Mouse (Mus musculus): ENCODE results near the gene Chka. TPM values are rescaled to one million over a fixed set of nuclear protein-coding genes. Genes with fewer than 3 reads are reported as not detected.

Gene Chka
- polyA plus RNA-seq, 1 experiment from 2014 or later, result 37.5 TPM

- Histone ChIP-seq H3K9me3 (ENCODE audit: control insufficient read depth, low read length) (no peaks in the 10 kb centered on the region), H3K27ac (ENCODE audit: low read depth, low read length) (no peak overlapping the region), H3K4me3 (ENCODE audit: low read depth, low read length) (no peak overlapping the region), H3K4me1 (replicated peaks; ENCODE audit: control insufficient read depth, insufficient read depth, low read length) (peaks cover 4% of the 10 kb centered on the region; the same call in 1 of the 2 replicates), H3K27me3 (replicated peaks; ENCODE audit: control insufficient read depth, insufficient read depth, low read length) (no peaks in the 10 kb centered on the region), H3K36me3 (ENCODE audit: control insufficient read depth, insufficient read depth, low read length) (peaks cover 9% of the 10 kb centered on the region; the same call in 1 of the 2 replicates), H3K9ac (ENCODE audit: low read depth, low read length) (no peak overlapping the region), H3K4me2 (no peak overlapping the region)
- 82% methylated on average over 2 of the region's 2 CpGs for WGBS
- DNase-seq (ENCODE audit: low spot score), result no peak
- ATAC-seq (replicated peaks; ENCODE audit: low FRiP score), result no peak
Observed at GRCm38 (mm10) chr19:3864960-3865359, 13.4 kb downstream of the Chka start.

DNA sequence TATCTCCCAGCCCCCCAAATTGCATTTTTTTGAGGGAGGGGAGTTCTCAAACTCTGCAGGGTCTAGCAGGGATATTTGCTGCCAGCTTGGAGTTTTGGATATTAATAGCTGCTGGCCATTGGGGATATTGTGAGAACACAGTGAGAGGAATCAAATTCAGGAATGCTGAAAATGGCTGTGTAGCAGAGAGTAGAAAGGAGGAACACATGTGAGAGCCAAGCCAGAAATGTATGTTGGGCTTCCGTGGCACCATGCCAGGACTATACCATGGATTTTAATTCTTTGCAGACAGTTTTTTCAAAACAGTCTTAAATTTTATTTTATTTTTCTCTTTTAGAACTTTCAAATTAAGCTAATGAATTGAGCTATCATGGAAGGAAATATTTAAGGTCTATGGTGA, 16.7 kb downstream of the Chka start:
- H3K36me3 ChIP-seq (ENCODE audit: control insufficient read depth, insufficient read depth, low read length), result peaks cover 9% of the 10 kb centered on the region; the same call in 1 of the 2 replicates
- H3K9me3 ChIP-seq (ENCODE audit: control insufficient read depth, low read length), result no peaks in the 10 kb centered on the region
- no peak for ATAC-seq (replicated peaks; ENCODE audit: low FRiP score)
- WGBS, result 93% methylated on average over 1 of the region's 1 CpGs
- DNase-seq (ENCODE audit: low spot score), result no peak
- H3K4me3 ChIP-seq (ENCODE audit: low read depth, low read length), result no peak overlapping the region
- no peaks in the 10 kb centered on the region for H3K4me1 ChIP-seq (replicated peaks; ENCODE audit: control insufficient read depth, insufficient read depth, low read length)
- no peak overlapping the region for H3K27ac ChIP-seq (ENCODE audit: low read depth, low read length)
- no peak overlapping the region for H3K9ac ChIP-seq (ENCODE audit: low read depth, low read length)
- no peak overlapping the region for H3K4me2 ChIP-seq
- no peaks in the 10 kb centered on the region for H3K27me3 ChIP-seq (replicated peaks; ENCODE audit: control insufficient read depth, insufficient read depth, low read length)

DNA sequence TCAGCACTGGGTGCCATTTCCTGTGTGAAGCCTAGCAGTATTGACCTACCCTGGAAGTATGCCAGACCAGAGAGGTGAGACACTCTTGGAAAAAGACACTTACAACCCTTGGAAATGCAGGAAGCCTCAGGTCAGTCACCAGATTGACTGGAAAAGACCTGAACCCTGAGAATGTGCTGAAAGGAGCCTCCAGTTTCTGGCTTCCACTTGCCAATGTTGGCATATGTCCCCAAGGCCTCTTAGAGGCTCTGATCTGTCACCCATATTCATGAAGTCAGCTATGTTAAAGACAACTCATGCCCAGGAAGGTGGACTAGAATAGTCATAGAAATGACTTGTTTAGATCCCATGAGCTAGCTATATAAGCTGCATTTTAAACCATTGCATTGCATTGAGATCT, 19.9 kb downstream of the Chka start:
- no peaks in the 10 kb centered on the region for H3K27me3 ChIP-seq (replicated peaks; ENCODE audit: control insufficient read depth, insufficient read depth, low read length)
- no peak overlapping the region for H3K9ac ChIP-seq (ENCODE audit: low read depth, low read length)
- ATAC-seq (replicated peaks; ENCODE audit: low FRiP score), result no peak
- H3K36me3 ChIP-seq (ENCODE audit: control insufficient read depth, insufficient read depth, low read length), result peaks cover 5% of the 10 kb centered on the region; the same call in 1 of the 2 replicates
- no peak for DNase-seq (ENCODE audit: low spot score)
- no peak overlapping the region for H3K4me3 ChIP-seq (ENCODE audit: low read depth, low read length)
- H3K4me1 ChIP-seq (replicated peaks; ENCODE audit: control insufficient read depth, insufficient read depth, low read length), result no peaks in the 10 kb centered on the region
- H3K27ac ChIP-seq (ENCODE audit: low read depth, low read length), result no peak overlapping the region
- H3K4me2 ChIP-seq, result no peak overlapping the region
- H3K9me3 ChIP-seq (ENCODE audit: control insufficient read depth, low read length), result no peaks in the 10 kb centered on the region

DNA sequence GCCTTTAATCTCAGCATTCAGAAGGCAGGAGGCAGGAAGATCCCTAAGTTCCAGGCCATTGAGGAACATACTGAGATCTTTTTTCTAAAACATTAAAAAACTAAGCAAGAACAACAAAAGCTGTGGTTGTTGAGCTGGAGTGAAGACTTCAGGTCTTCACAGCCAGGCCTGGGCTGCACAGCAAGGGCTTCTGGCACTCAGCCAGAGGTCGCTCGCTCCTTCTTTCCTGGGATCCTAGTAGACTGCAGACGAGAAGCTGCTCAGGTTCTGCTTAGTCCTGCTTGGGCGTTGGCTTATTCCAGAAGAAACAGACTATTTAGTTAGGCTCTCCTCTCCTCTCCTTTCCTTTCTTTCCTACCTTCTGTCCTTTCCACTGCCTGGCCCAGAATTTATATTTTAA, 20.8 kb downstream of the Chka start:
- H3K4me1 ChIP-seq (replicated peaks; ENCODE audit: control insufficient read depth, insufficient read depth, low read length), result no peaks in the 10 kb centered on the region
- no peak overlapping the region for H3K4me3 ChIP-seq (ENCODE audit: low read depth, low read length)
- no peaks in the 10 kb centered on the region for H3K9me3 ChIP-seq (ENCODE audit: control insufficient read depth, low read length)
- no peak overlapping the region for H3K4me2 ChIP-seq
- no peaks in the 10 kb centered on the region for H3K27me3 ChIP-seq (replicated peaks; ENCODE audit: control insufficient read depth, insufficient read depth, low read length)
- 82% methylated on average over 4 of the region's 4 CpGs for WGBS
- no peak for ATAC-seq (replicated peaks; ENCODE audit: low FRiP score)
- no peak overlapping the region for H3K27ac ChIP-seq (ENCODE audit: low read depth, low read length)
- 0 out of 2 replicates have a peak, but pooled peaks cover 2% of the 10 kb centered on the region for H3K36me3 ChIP-seq (ENCODE audit: control insufficient read depth, insufficient read depth, low read length)
- no peak for DNase-seq (ENCODE audit: low spot score)
- H3K9ac ChIP-seq (ENCODE audit: low read depth, low read length), result no peak overlapping the region

GRCm38 (mm10) chr19:3875045-3875444, 23.5 kb downstream of the Chka start:
- no peaks in the 10 kb centered on the region for H3K27me3 ChIP-seq (replicated peaks; ENCODE audit: control insufficient read depth, insufficient read depth, low read length)
- H3K27ac ChIP-seq (ENCODE audit: low read depth, low read length), result no peak overlapping the region
- H3K4me3 ChIP-seq (ENCODE audit: low read depth, low read length), result no peak overlapping the region
- WGBS, result 88% methylated on average over 7 of the region's 7 CpGs
- ATAC-seq (replicated peaks; ENCODE audit: low FRiP score) (no peak), DNase-seq (ENCODE audit: low spot score) (no peak)
- no peaks in the 10 kb centered on the region for H3K9me3 ChIP-seq (ENCODE audit: control insufficient read depth, low read length)
- no peak overlapping the region for H3K9ac ChIP-seq (ENCODE audit: low read depth, low read length)
- no peak overlapping the region for H3K4me2 ChIP-seq
- H3K4me1 ChIP-seq (replicated peaks; ENCODE audit: control insufficient read depth, insufficient read depth, low read length), result no peaks in the 10 kb centered on the region
- H3K36me3 ChIP-seq (ENCODE audit: control insufficient read depth, insufficient read depth, low read length), result 0 out of 2 replicates have a peak, but pooled peaks cover 2% of the 10 kb centered on the region

GRCm38 (mm10) chr19:3880054-3880848, 28.7 kb downstream of the Chka start:
- no peak overlapping the region for H3K27ac ChIP-seq (ENCODE audit: low read depth, low read length)
- no peaks in the 10 kb centered on the region for H3K9me3 ChIP-seq (ENCODE audit: control insufficient read depth, low read length)
- 81% methylated on average over 6 of the region's 6 CpGs for WGBS
- DNase-seq (ENCODE audit: low spot score) (no peak), ATAC-seq (replicated peaks; ENCODE audit: low FRiP score) (no peak)
- peaks cover 2% of the 10 kb centered on the region for H3K36me3 ChIP-seq (ENCODE audit: control insufficient read depth, insufficient read depth, low read length)
- H3K4me1 ChIP-seq (replicated peaks; ENCODE audit: control insufficient read depth, insufficient read depth, low read length), result no peaks in the 10 kb centered on the region
- H3K27me3 ChIP-seq (replicated peaks; ENCODE audit: control insufficient read depth, insufficient read depth, low read length), result no peaks in the 10 kb centered on the region
- H3K4me2 ChIP-seq, result no peak overlapping the region
- H3K4me3 ChIP-seq (ENCODE audit: low read depth, low read length), result no peak overlapping the region
- no peak overlapping the region for H3K9ac ChIP-seq (ENCODE audit: low read depth, low read length)

DNA sequence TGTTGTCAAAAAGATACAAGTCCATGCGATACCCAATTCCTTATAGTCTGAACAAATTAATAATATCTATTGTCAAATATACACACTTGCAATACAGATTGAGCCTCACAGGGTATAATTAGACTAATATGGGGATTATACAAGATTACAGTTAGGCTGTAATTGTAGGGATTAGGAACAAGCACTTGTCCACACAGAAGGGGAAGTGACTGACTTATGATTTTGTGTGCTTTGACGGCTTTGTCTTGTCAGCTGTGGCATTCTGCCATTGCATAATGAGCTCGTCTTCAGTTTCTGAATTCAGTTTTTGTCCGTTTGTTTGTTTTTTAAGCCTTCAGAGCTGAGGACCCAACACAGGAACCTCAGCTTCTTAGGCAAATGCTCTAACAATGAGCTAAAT, 30.6 kb downstream of the Chka start:
- H3K9me3 ChIP-seq (ENCODE audit: control insufficient read depth, low read length), result no peaks in the 10 kb centered on the region
- H3K27me3 ChIP-seq (replicated peaks; ENCODE audit: control insufficient read depth, insufficient read depth, low read length), result no peaks in the 10 kb centered on the region
- WGBS, result 84% methylated on average over 4 of the region's 4 CpGs
- DNase-seq (ENCODE audit: low spot score), result no peak
- no peak overlapping the region for H3K27ac ChIP-seq (ENCODE audit: low read depth, low read length)
- no peak overlapping the region for H3K9ac ChIP-seq (ENCODE audit: low read depth, low read length)
- H3K4me3 ChIP-seq (ENCODE audit: low read depth, low read length), result no peak overlapping the region
- no peak overlapping the region for H3K4me2 ChIP-seq
- H3K4me1 ChIP-seq (replicated peaks; ENCODE audit: control insufficient read depth, insufficient read depth, low read length), result no peaks in the 10 kb centered on the region
- no peak for ATAC-seq (replicated peaks; ENCODE audit: low FRiP score)
- H3K36me3 ChIP-seq (ENCODE audit: control insufficient read depth, insufficient read depth, low read length), result peaks cover 4% of the 10 kb centered on the region

DNA sequence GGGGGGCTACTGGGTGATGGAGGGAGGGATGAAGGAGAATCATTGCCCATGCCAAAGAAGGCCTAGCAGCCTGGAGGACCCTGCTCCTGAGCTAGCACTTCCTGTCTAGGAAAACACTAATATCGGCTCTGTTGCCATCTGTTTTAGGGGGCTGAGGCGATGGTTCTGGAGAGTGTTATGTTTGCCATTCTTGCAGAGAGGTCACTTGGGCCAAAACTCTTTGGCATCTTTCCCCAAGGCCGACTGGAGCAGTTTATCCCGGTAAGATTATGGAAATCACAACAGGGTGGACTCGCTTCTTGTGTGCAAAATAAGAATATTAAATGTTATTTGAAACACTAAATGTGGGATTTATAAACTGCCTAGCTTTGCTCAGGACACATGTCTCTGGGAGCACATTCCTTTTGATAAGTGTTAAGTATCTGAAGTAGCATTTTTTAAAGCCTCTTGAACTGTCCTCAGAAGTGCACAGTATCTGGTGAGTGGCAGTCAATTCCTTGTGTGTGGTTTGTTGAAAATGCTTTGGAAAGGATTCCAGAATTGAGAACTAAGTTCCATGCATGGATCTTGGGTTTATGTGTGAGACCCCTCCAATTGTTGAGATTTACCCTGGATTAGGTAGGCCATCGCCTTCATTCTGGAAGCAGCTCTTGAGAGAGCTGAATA, 32.9 kb downstream of the Chka start:
- 71% methylated on average over 6 of the region's 6 CpGs for WGBS

GRCm38 (mm10) chr19:3889096-3889495, 37.5 kb downstream of the Chka start:
- H3K4me3 ChIP-seq (ENCODE audit: low read depth, low read length), result no peak overlapping the region
- H3K27ac ChIP-seq (ENCODE audit: low read depth, low read length), result no peak overlapping the region
- no peaks in the 10 kb centered on the region for H3K9me3 ChIP-seq (ENCODE audit: control insufficient read depth, low read length)
- peaks cover 15% of the 10 kb centered on the region for H3K36me3 ChIP-seq (ENCODE audit: control insufficient read depth, insufficient read depth, low read length)
- H3K9ac ChIP-seq (ENCODE audit: low read depth, low read length), result no peak overlapping the region
- H3K4me1 ChIP-seq (replicated peaks; ENCODE audit: control insufficient read depth, insufficient read depth, low read length), result no peaks in the 10 kb centered on the region
- no peak for ATAC-seq (replicated peaks; ENCODE audit: low FRiP score)
- no peak for DNase-seq (ENCODE audit: low spot score)
- WGBS, result 84% methylated on average over 5 of the region's 5 CpGs
- no peak overlapping the region for H3K4me2 ChIP-seq
- no peaks in the 10 kb centered on the region for H3K27me3 ChIP-seq (replicated peaks; ENCODE audit: control insufficient read depth, insufficient read depth, low read length)

More for the DNA sequence above, 32.9 kb downstream of the Chka start:
- H3K4me2 ChIP-seq, result no peak overlapping the region
- H3K4me3 ChIP-seq (ENCODE audit: low read depth, low read length), result no peak overlapping the region
- H3K9me3 ChIP-seq (ENCODE audit: control insufficient read depth, low read length), result no peaks in the 10 kb centered on the region
- no peaks in the 10 kb centered on the region for H3K4me1 ChIP-seq (replicated peaks; ENCODE audit: control insufficient read depth, insufficient read depth, low read length)
- ATAC-seq (replicated peaks; ENCODE audit: low FRiP score), result no peak
- peaks cover 4% of the 10 kb centered on the region for H3K36me3 ChIP-seq (ENCODE audit: control insufficient read depth, insufficient read depth, low read length)
- no peak overlapping the region for H3K27ac ChIP-seq (ENCODE audit: low read depth, low read length)
- no peak overlapping the region for H3K9ac ChIP-seq (ENCODE audit: low read depth, low read length)
- DNase-seq (ENCODE audit: low spot score), result peak; percentile 10
- no peaks in the 10 kb centered on the region for H3K27me3 ChIP-seq (replicated peaks; ENCODE audit: control insufficient read depth, insufficient read depth, low read length)

Measured in liver, embryonic 11.5 days (tissue).